Mouse (Mus musculus) frontal cortex, adult 2 months (tissue): Measurements from ENCODE around the gene Pnmt. TPM values are rescaled to one million over a fixed set of nuclear protein-coding genes. Genes with fewer than 3 reads are reported as not detected.

Experiments
- DNase-seq, 2 experiments: peaks; one replicate each; pipeline ENCODE4 v3.0.0; 2022; ENCODE audit warnings: low spot score in 1 of 2; ENCODE audit errors: extremely low spot score in 1 of 2
- polyA plus RNA-seq: library from polyadenylated mRNA; depleted of rRNA; stranded (reverse); fragments of >200 nt; gene quantifications from 2 replicates; pipeline ENCODE4 v1.2.3, GENCODE M21; 2012; rRNA removed

The Pnmt gene
- polyA plus RNA-seq = 0.84 and 1.1 TPM in 2 replicates

- DNase-seq = no peak
These were observed at the start of gene Pnmt for GRCm38 (mm10) chr11:98385638-98386585. TSS of gene Pnmt (plus strand) at chr11:98386450.

GRCm38 (mm10) chr11:98338507-98338961 is 47.7 kb upstream of the Pnmt start:
- peak; percentile 56 to 90 for DNase-seq

- no peak for DNase-seq
These were observed 47.2 kb upstream of the Pnmt start for GRCm38 (mm10) chr11:98339071-98339501.

- DNase-seq = no peak
These were observed 46.5 kb upstream of the Pnmt start for GRCm38 (mm10) chr11:98339679-98340287.

GRCm38 (mm10) chr11:98340597-98340996 is 45.7 kb upstream of the Pnmt start:
- no peak for DNase-seq

GRCm38 (mm10) chr11:98341174-98341573 is 45.1 kb upstream of the Pnmt start:
- no peak for DNase-seq

GRCm38 (mm10) chr11:98342000-98342945 is 44.0 kb upstream of the Pnmt start:
- DNase-seq = peak; percentile 90 to 100

GRCm38 (mm10) chr11:98345253-98345652 is 41.0 kb upstream of the Pnmt start:
- peak in 1 of 2 experiments; percentile 95 for DNase-seq

GRCm38 (mm10) chr11:98346168-98346567 is 40.1 kb upstream of the Pnmt start:
- no peak for DNase-seq

GRCm38 (mm10) chr11:98347385-98348082 is 38.7 kb upstream of the Pnmt start:
- no peak for DNase-seq

- peak; percentile 48 to 82 for DNase-seq
These were observed 37.9 kb upstream of the Pnmt start, which contains the start of gene Ppp1r1b for GRCm38 (mm10) chr11:98348083-98348961. TSS of gene Ppp1r1b (plus strand) at chr11:98348404.

GRCm38 (mm10) chr11:98349308-98349707 is 36.9 kb upstream of the Pnmt start:
- DNase-seq = no peak

GRCm38 (mm10) chr11:98352272-98352990 is 33.8 kb upstream of the Pnmt start:
- no peak for DNase-seq

GRCm38 (mm10) chr11:98353651-98354211 is 32.5 kb upstream of the Pnmt start:
- DNase-seq = peak in 1 of 2 experiments; percentile 52

- peak in 1 of 2 experiments; percentile 38 for DNase-seq
These were observed 31.8 kb upstream of the Pnmt start for GRCm38 (mm10) chr11:98354445-98354844.

- DNase-seq = peak; percentile 30 to 85
These were observed 30.4 kb upstream of the Pnmt start for GRCm38 (mm10) chr11:98355732-98356299.

GRCm38 (mm10) chr11:98356625-98357394 is 29.4 kb upstream of the Pnmt start:
- DNase-seq = no peak
